Comparison of ENCODE assay signal across 15 mouse cellular contexts in the genomic region with DNA sequence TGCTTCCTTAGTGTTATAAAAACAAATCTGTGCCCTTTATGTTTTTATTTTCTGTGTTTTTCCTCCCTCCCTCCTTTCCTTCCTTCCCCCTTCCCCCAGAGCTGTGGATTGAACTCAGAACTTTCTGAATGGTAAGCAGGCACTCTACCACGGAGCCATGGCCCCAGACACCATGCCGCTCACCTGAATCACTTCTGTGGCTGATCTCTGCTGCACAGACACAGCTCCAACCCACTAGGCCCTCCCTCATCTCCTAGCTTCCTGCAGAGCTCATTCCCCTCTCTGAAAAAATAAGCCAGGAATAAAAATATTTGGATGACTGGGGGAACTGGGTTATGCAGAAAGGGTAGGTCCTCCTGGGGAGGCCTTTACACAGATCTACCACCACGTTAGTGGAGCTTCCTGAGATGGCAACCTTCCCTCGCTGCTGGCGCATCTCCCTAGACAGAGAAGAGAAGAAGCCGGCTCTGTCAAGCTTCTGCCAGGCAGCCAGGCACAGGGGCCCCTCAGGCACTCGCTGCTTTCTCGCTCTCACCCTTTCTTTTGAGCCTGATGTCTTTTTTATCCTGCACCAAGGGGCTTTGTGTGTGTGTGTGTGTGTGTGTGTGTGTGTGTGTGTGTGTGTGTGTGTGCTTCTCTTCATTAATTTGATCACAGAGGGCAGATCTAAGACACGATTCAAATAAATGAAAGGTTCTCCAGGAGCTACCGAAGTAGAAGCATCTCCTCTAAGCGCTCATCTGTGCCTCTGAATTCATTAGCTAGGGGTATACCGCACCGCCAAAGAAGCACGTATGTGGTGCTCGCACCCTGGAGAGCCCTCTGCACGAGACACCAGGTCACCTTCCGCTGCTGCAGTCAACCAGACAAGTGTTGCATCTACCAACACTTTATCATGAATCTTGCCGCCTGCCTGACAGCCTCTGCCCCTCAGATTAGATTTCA. TPM values are rescaled to one million over a fixed set of nuclear protein-coding genes. Genes with fewer than 3 reads are reported as not detected.
A peak's percentile ranks its signal among the peaks of the same experiment; 100 is the strongest.
DNase-seq lines count a peak whose midpoint lies in the region; ATAC-seq lines count a peak whose summit lies in the region.
"Had no signal": no experiment of that assay in that cellular context is flagged by ENCODE, and none has a peak within 500 bp of the region (broad histone marks: within the 10 kb centered on the region; RNA-seq: fewer than 3 reads in every experiment).

No protein-coding gene starts in this region.

- 0 out of 2 replicates have a peak, but pooled peaks cover 2% of the 10 kb centered on the region for H3K4me1 ChIP-seq in neural tube, embryonic 11.5 days (ENCODE audit: control insufficient read depth, insufficient read depth, low read length)
- peaks cover 21% of the 10 kb centered on the region for H3K4me1 ChIP-seq in forebrain, embryonic 13.5 days
- H3K4me1 ChIP-seq in midbrain, embryonic 10.5 days, result peaks cover 14% of the 10 kb centered on the region
- peaks cover 15% of the 10 kb centered on the region for H3K4me1 ChIP-seq in neural tube, embryonic 15.5 days
- H3K4me1 ChIP-seq: intestine, embryonic 15.5 days; liver, embryonic 15.5 days had no signal

- no peaks in the 10 kb centered on the region for H3K36me3 ChIP-seq in neural tube, embryonic 11.5 days (ENCODE audit: control insufficient read depth, insufficient read depth, low read length)
- H3K36me3 ChIP-seq in forebrain, embryonic 13.5 days (ENCODE audit: poor library complexity, severe bottlenecking), result no peaks in the 10 kb centered on the region
- no peaks in the 10 kb centered on the region for H3K36me3 ChIP-seq in midbrain, embryonic 10.5 days
- no peaks in the 10 kb centered on the region for H3K36me3 ChIP-seq in neural tube, embryonic 15.5 days
- H3K36me3 ChIP-seq: intestine, embryonic 15.5 days; liver, embryonic 15.5 days had no signal

- no peak overlapping the region for H3K4me3 ChIP-seq in neural tube, embryonic 11.5 days (ENCODE audit: low read depth, low read length)
- H3K4me3 ChIP-seq in forebrain, embryonic 13.5 days, result no peak overlapping the region
- H3K4me3 ChIP-seq in midbrain, embryonic 10.5 days, result peak overlapping the region; percentile 12; the same call in 1 of the 2 replicates
- H3K4me3 ChIP-seq in neural tube, embryonic 15.5 days (replicated peaks), result no peak overlapping the region
- H3K4me3 ChIP-seq: intestine, embryonic 15.5 days; liver, embryonic 15.5 days; myocyte had no signal

- WGBS in neural tube, embryonic 11.5 days, result 35% methylated on average over 18 of the region's 18 CpGs
- 13% methylated on average over 18 of the region's 18 CpGs for WGBS in forebrain, embryonic 13.5 days
- 29% methylated on average over 18 of the region's 18 CpGs for WGBS in midbrain, embryonic 10.5 days
- 21% methylated on average over 18 of the region's 18 CpGs for WGBS in neural tube, embryonic 15.5 days

- no peaks in the 10 kb centered on the region for H3K9me3 ChIP-seq in neural tube, embryonic 11.5 days (ENCODE audit: control insufficient read depth, low read length)
- no peaks in the 10 kb centered on the region for H3K9me3 ChIP-seq in forebrain, embryonic 13.5 days (replicated peaks)
- peaks cover 11% of the 10 kb centered on the region for H3K9me3 ChIP-seq in midbrain, embryonic 10.5 days (replicated peaks)
- H3K9me3 ChIP-seq in neural tube, embryonic 15.5 days (replicated peaks), result no peaks in the 10 kb centered on the region
- H3K9me3 ChIP-seq: intestine, embryonic 15.5 days; liver, embryonic 15.5 days had no signal

- ATAC-seq in neural tube, embryonic 11.5 days (ENCODE audit: insufficient read depth, low FRiP score, low TSS enrichment), result no peak
- ATAC-seq in forebrain, embryonic 13.5 days, result peak; percentile 65
- ATAC-seq in neural tube, embryonic 15.5 days (ENCODE audit: low FRiP score), result peak; percentile 38; the same call in 1 of the 2 replicates
- ATAC-seq: intestine, embryonic 15.5 days had no signal

- DNase-seq in neural tube, embryonic 11.5 days (ENCODE audit: low spot score), result no peak
- DNase-seq in neural tube, embryonic 10.5 days (ENCODE audit: extremely low spot score, low spot score), result no peak
- DNase-seq in midbrain, embryonic 10.5 days (ENCODE audit: low spot score), result no peak
- no peak for DNase-seq in thymus, postnatal 14 days
- no peak for DNase-seq in thymus, postnatal 4 days
- DNase-seq: adrenal gland, postnatal 10 days; gastrocnemius, postnatal 10 days; right cerebral cortex, adult 18-20 months had no signal

- no peaks in the 10 kb centered on the region for H3K27me3 ChIP-seq in neural tube, embryonic 11.5 days (ENCODE audit: control insufficient read depth, insufficient read depth, low read length)
- 0 out of 2 replicates have a peak, but pooled peaks cover 2% of the 10 kb centered on the region for H3K27me3 ChIP-seq in forebrain, embryonic 13.5 days
- H3K27me3 ChIP-seq in midbrain, embryonic 10.5 days (ENCODE audit: low read depth, poor library complexity, severe bottlenecking), result 0 out of 2 replicates have a peak, but pooled peaks cover 14% of the 10 kb centered on the region
- H3K27me3 ChIP-seq in neural tube, embryonic 15.5 days (replicated peaks), result no peaks in the 10 kb centered on the region
- H3K27me3 ChIP-seq: intestine, embryonic 15.5 days had no signal

- no peak overlapping the region for H3K4me2 ChIP-seq in neural tube, embryonic 11.5 days (ENCODE audit: low read depth)
- peak overlapping the region; percentile 45 for H3K4me2 ChIP-seq in forebrain, embryonic 13.5 days
- H3K4me2 ChIP-seq in neural tube, embryonic 15.5 days, result peak overlapping the region; percentile 0; the same call in 1 of the 2 replicates
- H3K4me2 ChIP-seq: intestine, embryonic 15.5 days; liver, embryonic 15.5 days had no signal

- 0 out of 2 replicates have a peak overlapping the region, but pooled peaks have one; percentile 29 for H3K9ac ChIP-seq in neural tube, embryonic 11.5 days (ENCODE audit: low read length)
- peak overlapping the region; percentile 43; the same call in 1 of the 2 replicates for H3K9ac ChIP-seq in forebrain, embryonic 13.5 days
- H3K9ac ChIP-seq in neural tube, embryonic 15.5 days (replicated peaks), result no peak overlapping the region
- H3K9ac ChIP-seq: intestine, embryonic 15.5 days; liver, embryonic 15.5 days had no signal

- no peak overlapping the region for H3K27ac ChIP-seq in neural tube, embryonic 11.5 days (ENCODE audit: low read depth, low read length)
- H3K27ac ChIP-seq in forebrain, embryonic 13.5 days, result peak overlapping the region; percentile 40
- H3K27ac ChIP-seq in midbrain, embryonic 10.5 days (replicated peaks), result peak overlapping the region; percentile 73
- H3K27ac ChIP-seq in neural tube, embryonic 15.5 days (replicated peaks), result peak overlapping the region; percentile 63; the same call in 1 of the 2 replicates
- H3K27ac ChIP-seq: intestine, embryonic 15.5 days; kidney, postnatal 0 days; liver, embryonic 15.5 days; macrophage had no signal

RNA-seq across cellular contexts. Expression of a gene that starts 47.9 kb away (rescaled TPM):
- 56.4 and 58.0 TPM in 2 replicates for polyA plus RNA-seq in neural tube, embryonic 11.5 days (2014; fragmentation: Nextera tagmentation; extraction: Ambion mirVana)
- 61.6 and 62.6 TPM in 2 replicates for polyA plus RNA-seq in forebrain, embryonic 13.5 days (2015; fragmentation: Nextera tagmentation; extraction: Ambion mirVana)
- 57.8 and 57.9 TPM in 2 replicates for polyA plus RNA-seq in midbrain, embryonic 10.5 days (2016; fragmentation: Nextera tagmentation; extraction: Ambion mirVana)
- 52.2 and 57.6 TPM in 2 replicates for polyA plus RNA-seq in neural tube, embryonic 15.5 days (2015; fragmentation: Nextera tagmentation; extraction: Ambion mirVana)

RNA-seq across cellular contexts. Expression of a gene that starts 47.9 kb away (rescaled TPM):
- 52.3 and 59.1 TPM in 2 replicates for polyA plus RNA-seq in neural tube, embryonic 11.5 days (2014; fragmentation: Nextera tagmentation; extraction: Ambion mirVana)
- 92.9 TPM in 2 replicates for polyA plus RNA-seq in forebrain, embryonic 13.5 days (2015; fragmentation: Nextera tagmentation; extraction: Ambion mirVana)
- polyA plus RNA-seq in midbrain, embryonic 10.5 days (2016; fragmentation: Nextera tagmentation; extraction: Ambion mirVana), result 71.8 and 81.6 TPM in 2 replicates
- 74.2 and 80.5 TPM in 2 replicates for polyA plus RNA-seq in neural tube, embryonic 15.5 days (2015; fragmentation: Nextera tagmentation; extraction: Ambion mirVana)
